Mouse (Mus musculus) urinary bladder, postnatal 4 days (tissue): Measurements from ENCODE around the gene Myo7a.

ENCODE experiments used
- DNase-seq, 2 experiments: peaks; one replicate each; pipeline ENCODE4 v3.0.0; 2021 to 2022; ENCODE audit warnings: low spot score in 2 of 2

Gene Myo7a

DNA sequence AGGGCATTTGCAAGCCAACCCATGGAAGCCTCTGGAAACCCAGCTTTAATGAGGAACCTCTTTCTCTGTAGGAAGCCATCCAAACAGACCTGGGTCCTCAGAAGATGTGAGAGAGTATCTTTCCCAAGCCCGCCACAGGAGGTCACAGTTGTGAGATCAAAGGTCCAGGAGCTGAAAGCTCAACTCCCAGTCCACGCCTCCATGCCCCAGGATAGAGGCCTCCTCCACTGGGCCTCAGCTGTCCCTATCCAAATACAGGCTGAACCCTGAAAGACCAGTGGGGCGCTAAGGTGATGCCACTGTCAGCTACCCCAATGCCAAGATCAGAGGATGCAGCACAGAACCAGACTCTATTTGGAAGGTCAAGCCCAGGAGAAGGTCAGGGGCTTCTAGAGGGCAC lies 23.3 kb upstream of the Myo7a start:
- no peak for DNase-seq

GRCm38 (mm10) chr7:98142247-98142646 lies 22.9 kb upstream of the Myo7a start:
- no peak for DNase-seq

GRCm38 (mm10) chr7:98141206-98141605 lies 21.9 kb upstream of the Myo7a start:
- DNase-seq, result no peak

DNA sequence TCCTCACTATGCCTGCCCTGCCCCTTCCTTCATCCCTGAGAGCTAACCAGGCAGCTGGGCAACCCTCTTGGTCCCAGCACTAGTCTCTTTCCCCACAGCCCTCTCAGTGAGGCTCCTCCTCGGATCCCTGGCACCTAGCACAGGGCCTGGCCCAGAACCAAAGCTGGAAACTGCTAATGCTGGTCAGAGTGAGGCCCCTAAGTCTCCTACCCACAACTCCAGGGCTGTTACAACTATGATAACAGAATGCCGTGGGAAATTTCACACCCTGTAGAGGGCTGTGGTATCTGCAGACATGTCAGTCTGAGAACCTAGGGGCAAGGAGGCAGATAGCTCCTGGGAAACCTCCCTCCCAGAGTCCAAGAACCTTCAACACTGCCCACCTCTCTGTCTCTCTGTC lies 21.3 kb upstream of the Myo7a start:
- no peak for DNase-seq

DNA sequence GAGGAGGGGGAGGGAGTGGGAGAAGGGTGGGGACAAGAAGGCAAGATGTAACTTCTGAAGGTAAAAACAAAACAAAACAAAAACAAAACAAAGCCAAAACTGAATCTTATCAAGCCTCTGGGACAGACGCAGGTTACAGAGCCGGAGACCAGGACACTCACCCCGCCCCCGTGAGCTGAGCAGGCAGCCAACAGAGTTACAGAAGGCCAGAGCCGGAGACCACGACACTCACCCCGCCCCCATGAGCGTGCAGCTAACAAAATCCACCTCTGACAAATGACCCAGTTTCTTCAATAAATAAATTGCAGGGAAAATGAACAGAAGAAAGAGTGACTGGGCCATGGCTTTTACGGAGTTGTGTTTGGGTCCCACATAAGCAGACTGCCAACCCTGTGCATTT lies 19.9 kb upstream of the Myo7a start:
- no peak for DNase-seq

GRCm38 (mm10) chr7:98137995-98138394 lies 18.7 kb upstream of the Myo7a start:
- no peak for DNase-seq

DNA sequence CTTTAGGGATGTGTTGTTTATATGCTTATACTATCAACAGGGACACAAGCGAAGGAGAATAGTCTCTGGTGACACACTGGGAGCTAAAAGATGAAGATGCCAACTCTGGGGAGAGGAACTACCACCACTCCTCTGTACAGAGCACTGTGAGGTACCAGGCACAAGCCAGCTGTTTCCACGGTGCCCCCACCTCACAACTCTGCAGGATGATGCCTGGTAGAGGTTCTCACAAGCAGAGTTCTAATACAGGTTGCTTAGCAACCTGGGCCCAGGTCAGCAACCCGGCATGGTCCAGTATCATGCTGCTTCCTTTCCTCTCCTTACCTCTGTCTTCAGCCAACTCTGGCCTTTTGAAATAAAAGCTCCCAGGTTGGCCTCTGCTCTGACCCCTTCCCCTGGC lies 18.3 kb upstream of the Myo7a start:
- DNase-seq, result no peak

DNA sequence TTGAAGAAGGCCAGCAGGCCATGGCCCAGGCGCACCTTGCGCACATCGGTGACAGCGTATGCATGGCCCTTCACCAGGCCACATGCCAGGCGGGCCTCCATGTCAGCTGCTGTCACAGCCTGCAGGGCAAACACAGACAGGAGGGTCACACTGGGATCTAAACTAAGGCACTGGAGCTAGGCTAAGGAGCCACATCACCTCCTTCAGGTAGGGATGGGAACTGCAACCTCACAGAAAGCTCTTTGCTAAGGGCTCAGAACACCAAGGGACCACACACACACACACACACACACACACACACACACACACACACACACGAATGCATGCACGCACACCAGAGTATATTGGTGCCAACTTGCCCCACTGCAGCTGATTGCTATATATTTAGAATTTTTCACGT lies 12.4 kb upstream of the Myo7a start:
- DNase-seq, result no peak

GRCm38 (mm10) chr7:98125473-98125872 lies 6.1 kb upstream of the Myo7a start:
- no peak for DNase-seq

DNA sequence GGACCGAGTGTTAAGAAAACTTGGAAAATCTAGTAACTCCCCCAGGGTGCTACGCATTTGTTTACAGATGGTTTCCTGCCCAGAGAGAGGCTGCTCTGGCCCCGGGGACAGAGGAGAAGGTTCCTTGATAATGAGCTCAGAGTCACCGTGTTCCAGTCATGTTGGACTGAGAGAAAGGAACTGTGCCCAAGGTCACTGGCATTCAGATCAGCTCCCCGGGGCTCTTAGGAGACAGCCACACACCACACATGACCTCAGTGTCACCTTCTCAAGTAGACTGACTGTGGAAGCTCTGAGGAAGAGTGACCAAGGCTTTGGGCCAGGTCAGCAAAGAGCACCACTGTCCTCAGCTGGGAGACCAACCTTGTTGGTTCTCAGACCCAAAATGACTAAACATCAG lies 5.4 kb upstream of the Myo7a start:
- no peak for DNase-seq

GRCm38 (mm10) chr7:98121673-98122072 lies 2.3 kb upstream of the Myo7a start:
- DNase-seq, result no peak

- no peak for DNase-seq
Measured at GRCm38 (mm10) chr7:98121241-98121640, 1.9 kb upstream of the Myo7a start.

GRCm38 (mm10) chr7:98120325-98120724 lies 1.0 kb upstream of the Myo7a start:
- DNase-seq, result peak; percentile 57 to 76

DNA sequence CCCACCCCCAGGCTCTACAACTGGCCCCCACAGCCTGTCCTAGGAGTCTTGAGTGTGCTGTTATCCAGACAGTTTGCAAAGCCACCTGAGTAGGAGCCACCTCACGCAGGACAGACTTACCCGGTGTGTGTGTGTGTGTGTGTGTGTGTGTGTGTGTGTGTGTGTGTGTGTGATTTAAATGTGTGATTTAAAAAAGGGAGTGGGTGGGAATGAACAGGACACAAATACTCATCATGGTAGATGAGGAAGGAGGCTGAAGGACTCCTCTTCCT lies 573 bp upstream of the Myo7a start:
- no peak for DNase-seq

DNA sequence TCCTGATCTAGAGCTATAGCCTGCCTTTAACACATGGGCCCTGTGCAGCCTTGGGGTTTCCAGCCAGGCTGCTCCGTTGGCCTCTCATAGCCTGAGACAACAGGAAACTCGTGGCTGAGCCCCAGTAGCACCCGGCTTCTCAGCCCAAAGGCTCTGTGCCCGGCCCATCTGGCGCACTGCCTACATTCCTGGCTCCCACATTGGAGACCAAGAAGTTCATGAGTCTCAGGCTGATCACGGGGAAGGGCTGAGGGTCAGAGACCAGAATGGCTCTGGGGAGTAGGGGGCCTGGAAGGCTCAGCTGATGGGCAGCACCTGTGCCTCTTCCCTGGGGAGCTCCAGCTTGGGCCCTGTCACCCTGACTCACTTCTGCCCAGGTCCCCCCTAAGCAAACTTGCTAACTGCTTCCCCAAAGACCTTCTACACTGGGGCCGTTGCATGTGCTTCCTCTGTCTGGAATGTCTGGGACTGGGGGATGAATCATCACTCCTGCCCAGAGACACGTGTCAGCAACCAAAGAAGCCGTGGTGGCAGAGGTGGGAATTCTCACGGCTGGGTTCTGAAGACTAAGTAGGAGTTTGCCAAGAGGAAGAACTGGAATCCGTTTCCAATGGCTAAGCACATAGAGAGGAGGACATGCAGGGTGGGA lies 2.2 kb downstream of the Myo7a start:
- peak; percentile 67 to 72 for DNase-seq

DNA sequence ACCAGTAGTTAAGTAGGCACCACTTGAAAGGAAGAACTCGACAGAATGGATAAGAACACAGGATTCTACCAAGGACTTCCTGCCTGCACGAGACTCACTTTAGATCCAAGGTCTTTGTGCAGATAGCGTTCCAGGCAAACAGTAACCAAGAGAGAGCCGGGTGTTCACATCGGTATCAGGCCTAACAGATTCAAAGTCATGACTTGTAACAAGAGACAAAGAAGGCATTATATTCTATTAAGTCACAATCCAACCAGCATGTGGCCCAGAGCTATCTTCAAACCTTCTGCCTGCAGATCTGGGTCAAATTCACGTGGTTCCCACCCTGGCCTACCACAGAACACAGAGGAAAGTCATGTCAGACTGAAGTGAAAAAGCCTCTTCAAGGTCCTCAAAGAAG lies 4.7 kb downstream of the Myo7a start:
- no peak for DNase-seq

DNA sequence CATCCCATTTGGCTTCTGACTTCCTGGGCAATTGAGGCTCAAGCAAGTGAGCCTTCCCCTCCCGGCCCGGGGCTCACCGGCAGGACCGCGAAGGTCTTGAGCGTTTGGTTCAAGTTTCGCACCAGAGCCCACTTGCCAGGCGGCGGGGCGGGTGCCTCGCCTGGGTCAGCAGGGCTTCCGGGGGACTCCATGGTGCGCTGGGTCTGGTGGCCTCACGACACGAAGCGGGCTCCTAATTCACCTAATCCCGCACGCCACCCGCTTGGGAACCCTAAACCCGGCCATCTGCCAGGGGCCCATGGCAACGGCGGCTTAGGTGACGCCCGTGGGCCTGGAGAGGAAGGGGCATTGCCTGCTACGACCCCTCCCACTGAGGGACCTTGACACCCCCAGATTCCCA lies 8.1 kb downstream of the Myo7a start:
- no peak for DNase-seq

DNA sequence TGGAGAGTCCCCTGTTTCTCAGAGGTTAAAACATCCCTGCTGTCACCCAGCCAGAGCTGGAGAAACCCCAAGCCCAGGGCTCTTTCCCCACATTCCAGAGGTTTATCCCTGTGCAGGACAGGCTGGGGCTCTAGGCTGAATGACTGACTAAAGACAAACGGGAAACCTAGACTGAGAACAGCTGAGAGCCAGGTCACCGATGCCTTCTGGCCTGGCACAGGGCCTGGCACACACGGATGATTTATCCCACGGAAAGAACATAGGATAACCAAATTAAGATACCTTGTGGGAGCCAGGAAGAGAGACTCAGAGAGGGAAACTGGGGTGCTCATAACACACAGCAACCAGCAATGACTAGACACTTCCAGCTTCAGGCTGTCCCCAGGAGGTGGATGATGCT lies 9.6 kb downstream of the Myo7a start:
- no peak for DNase-seq

DNA sequence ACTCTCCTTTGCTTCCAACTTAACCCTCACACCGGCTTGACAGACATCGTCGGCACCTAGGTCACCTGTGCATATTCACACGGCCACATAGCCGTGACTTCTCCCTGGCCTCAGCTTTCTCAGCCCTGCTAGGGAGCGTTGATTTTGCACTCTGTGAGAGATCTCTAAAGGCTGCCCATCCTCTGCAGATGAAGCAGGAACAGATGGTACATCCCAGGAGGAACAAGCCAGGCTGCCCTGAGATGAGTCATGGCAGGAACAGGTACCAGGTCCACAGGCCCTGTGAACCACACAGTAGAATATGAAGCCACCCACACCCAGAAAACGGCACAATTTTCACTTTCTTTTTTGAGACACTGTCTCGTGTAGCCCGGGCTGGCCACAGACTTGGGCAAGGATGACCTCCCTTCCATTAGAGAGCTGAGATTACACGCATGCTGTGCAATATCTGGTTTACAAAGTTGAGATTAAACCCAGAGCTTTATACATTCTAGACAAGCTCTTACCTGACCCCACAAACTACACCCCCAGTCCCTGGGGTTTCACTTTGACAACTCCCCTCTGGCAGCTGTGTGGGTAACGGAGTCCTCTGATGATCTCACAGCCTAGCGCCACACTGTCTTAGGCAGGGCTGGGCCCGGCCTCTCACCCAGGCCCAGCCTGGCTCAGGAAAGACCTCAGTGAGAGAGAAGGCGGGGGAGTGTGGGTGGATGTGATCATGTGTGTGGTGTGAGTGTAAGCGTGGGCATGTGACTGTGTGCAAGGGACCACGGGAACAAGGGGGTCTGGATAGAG lies 10.5 kb downstream of the Myo7a start:
- no peak for DNase-seq

- DNase-seq, result no peak
Measured at GRCm38 (mm10) chr7:98106272-98106671, 13.1 kb downstream of the Myo7a start.

- DNase-seq, result no peak
Measured at GRCm38 (mm10) chr7:98104481-98105435, 14.6 kb downstream of the Myo7a start.

DNA sequence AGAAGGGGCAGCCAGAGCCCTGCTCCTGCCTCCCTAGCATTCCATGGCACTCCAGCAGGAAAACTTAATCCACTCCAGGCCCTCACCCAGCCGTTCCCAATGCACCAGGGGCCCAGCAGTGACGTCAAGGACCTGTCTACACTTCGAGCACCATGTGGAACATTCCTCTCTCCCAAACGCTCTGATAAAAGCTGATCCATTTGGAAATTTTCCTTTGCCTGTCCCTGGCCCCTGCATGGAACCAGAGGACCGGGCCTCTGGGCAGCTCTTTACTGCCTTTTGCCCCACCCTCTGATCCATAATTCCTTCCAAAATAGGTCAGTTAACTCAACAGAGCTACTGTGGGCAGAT lies 15.4 kb downstream of the Myo7a start:
- DNase-seq, result no peak
